Mouse (Mus musculus) heart, postnatal 0 days (tissue): ENCODE data around the gene Plg. TPM values are rescaled to one million over a fixed set of nuclear protein-coding genes. Genes with fewer than 3 reads are reported as not detected.

Experiments used
- ATAC-seq: fragments of 200-750 bp; cut with Nextera tagmentation; 2 replicates; pipeline ENCODE4 v1.8.0; 2017; ENCODE audit warnings: low read depth, moderate number of reproducible peaks, moderate library complexity; ENCODE audit not compliant: insufficient read depth
- DNase-seq: peaks from one replicate; pipeline ENCODE4 v3.0.0-alpha.2; 2016; ENCODE audit warnings: low spot score
- H3K27ac ChIP-seq: fragments of 300-500 bp; sonication (generic); 2 replicates; pipeline ENCODE4 v1.5.1; 2014; ENCODE audit warnings: low read depth, mild to moderate bottlenecking
- H3K27me3 ChIP-seq: fragments of 300-500 bp; sonication (generic); 2 replicates; pipeline ENCODE4 v1.6.1; 2014; ENCODE audit warnings: low read length, mixed read lengths; ENCODE audit not compliant: control insufficient read depth, insufficient read depth
- H3K36me3 ChIP-seq: fragments of 300-500 bp; sonication (generic); replicated peaks from 2 replicates; pipeline ENCODE4 v1.6.1; 2014; ENCODE audit warnings: low read length, mixed read lengths; ENCODE audit not compliant: control insufficient read depth, insufficient read depth
- H3K4me1 ChIP-seq: fragments of 300-500 bp; sonication (generic); 2 replicates; pipeline ENCODE4 v1.6.1; 2014; ENCODE audit warnings: antibody characterized with exemption; ENCODE audit not compliant: control insufficient read depth, insufficient read depth
- H3K4me2 ChIP-seq: fragments of 300-500 bp; sonication (generic); 2 replicates; pipeline ENCODE4 v1.6.1; 2014; ENCODE audit warnings: low read depth, mild to moderate bottlenecking, low read length, moderate library complexity
- H3K4me3 ChIP-seq: fragments of 300-500 bp; sonication (generic); 2 replicates; pipeline ENCODE4 v1.5.1; 2014; ENCODE audit warnings: low read depth, low read length
- H3K9ac ChIP-seq: fragments of 300-500 bp; sonication (generic); replicated peaks from 2 replicates; pipeline ENCODE4 v1.6.1; 2014; ENCODE audit warnings: low read depth, low read length, mixed read lengths
- H3K9me3 ChIP-seq: fragments of 300-500 bp; sonication (generic); replicated peaks from 2 replicates; pipeline ENCODE4 v1.6.1; 2016; ENCODE audit warnings: low read length; ENCODE audit not compliant: control insufficient read depth
- CTCF ChIP-seq: IDR thresholded peaks from 2 replicates; pipeline ENCODE4 v1.5.1; 2016; ENCODE audit warnings: antibody characterized with exemption, control low read depth, low read depth
- EP300 ChIP-seq: IDR thresholded peaks from 2 replicates; pipeline ENCODE4 v1.6.1; 2016; ENCODE audit warnings: antibody characterized with exemption, low read depth
- WGBS: fragments of 180-500 bp; shearing (Covaris S2); extraction: QIAGEN DNeasy Blood & Tissue Kit; methylation state at CpG from one replicate; pipeline ENCODE4 v1.1.7; 2014; 5-methylcytosine and 5-hydroxymethylcytosine counted together
- polyA plus RNA-seq: library from polyadenylated mRNA; unstranded; fragments of >200 nt; fragmentation: Nextera tagmentation; extraction: Ambion mirVana; gene quantifications from 2 replicates; pipeline ENCODE4 v1.2.1, GENCODE M21; 2015
- total RNA-seq: library from RNA; depleted of rRNA; stranded (reverse); fragments of >200 nt; gene quantifications from 2 replicates; pipeline ENCODE4 v1.2.3, GENCODE M21; 2014; ENCODE audit warnings: low replicate concordance

Plg gene
- total and polyA plus RNA-seq, 2 experiments from 2014 or later = 0.38 TPM; not detected in 1

- H3K9me3 ChIP-seq = no peaks in the 10 kb centered on the region
- H3K4me2 ChIP-seq = no peak overlapping the region
- no peak overlapping the region for H3K9ac ChIP-seq
- 83% methylated on average over 1 of the region's 1 CpGs for WGBS
- H3K27ac ChIP-seq = no peak overlapping the region
- DNase-seq (no peak), ATAC-seq (no peak)
- H3K4me1 ChIP-seq = no peaks in the 10 kb centered on the region
- no peak overlapping the region for H3K4me3 ChIP-seq
- no peaks in the 10 kb centered on the region for H3K36me3 ChIP-seq
- no peak for TF ChIP-seq CTCF
- no peak for TF ChIP-seq EP300
- H3K27me3 ChIP-seq = no peaks in the 10 kb centered on the region
These were observed 30.9 kb upstream of the Plg start for GRCm38 (mm10) chr17:12347462-12347861.

- 85% methylated on average over 6 of the region's 6 CpGs for WGBS
- no peak for DNase-seq
- Histone ChIP-seq H3K4me2 (no peak overlapping the region), H3K4me1 (no peaks in the 10 kb centered on the region), H3K27me3 (no peaks in the 10 kb centered on the region), H3K27ac (no peak overlapping the region), H3K36me3 (no peaks in the 10 kb centered on the region), H3K4me3 (no peak overlapping the region), H3K9me3 (no peaks in the 10 kb centered on the region), H3K9ac (no peak overlapping the region)
- TF ChIP-seq CTCF = no peak
- no peak for TF ChIP-seq EP300
- ATAC-seq = no peak
These were observed 26.8 kb upstream of the Plg start for GRCm38 (mm10) chr17:12351564-12351963.

DNA sequence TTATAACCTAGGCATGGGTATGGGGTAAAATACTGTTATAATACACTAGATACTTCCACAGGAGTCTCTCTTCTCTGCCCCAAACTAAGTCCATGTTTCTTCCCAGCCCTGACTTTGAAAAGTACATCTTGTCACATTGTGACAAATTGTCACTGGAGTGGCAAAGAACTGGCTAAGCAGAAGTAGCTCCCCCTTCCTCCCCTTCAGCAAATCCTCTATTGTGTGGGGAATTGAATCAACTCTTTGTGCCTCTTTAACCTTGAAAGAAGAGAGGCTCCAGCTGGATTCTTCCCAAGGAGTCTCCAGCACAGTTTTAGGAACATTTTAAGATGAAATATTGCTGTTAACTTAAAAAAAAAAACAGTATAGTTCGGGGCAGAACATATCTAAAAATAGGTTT, 25.6 kb upstream of the Plg start:
- Histone ChIP-seq H3K4me3 (no peak overlapping the region), H3K36me3 (no peaks in the 10 kb centered on the region), H3K27ac (no peak overlapping the region), H3K9me3 (no peaks in the 10 kb centered on the region), H3K4me2 (no peak overlapping the region), H3K4me1 (no peaks in the 10 kb centered on the region), H3K27me3 (no peaks in the 10 kb centered on the region), H3K9ac (no peak overlapping the region)
- WGBS = 39% methylated on average over 1 of the region's 1 CpGs
- no peak for TF ChIP-seq EP300
- TF ChIP-seq CTCF = no peak
- no peak for DNase-seq
- ATAC-seq = no peak

DNA sequence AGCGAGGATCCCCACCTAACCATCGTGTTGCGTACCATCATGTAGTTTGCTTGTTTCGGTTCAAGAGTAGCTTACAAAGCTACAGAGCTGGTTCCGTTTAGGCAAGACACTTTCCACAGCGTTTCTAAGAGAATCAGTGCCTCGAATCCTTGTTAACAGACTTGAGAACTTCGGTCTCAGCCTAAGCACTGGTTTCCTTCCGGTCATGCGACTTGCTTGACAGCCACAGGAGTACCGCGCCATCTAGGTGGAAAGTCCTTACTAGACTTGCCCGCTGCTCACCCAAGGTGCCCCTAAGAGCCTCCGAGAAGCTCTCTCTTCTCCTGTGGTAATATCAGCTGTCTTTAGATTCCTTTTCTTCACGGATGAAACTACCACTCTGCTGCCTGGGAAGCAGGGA, 18.5 kb upstream of the Plg start:
- TF ChIP-seq CTCF (no peak), EP300 (no peak)

DNA sequence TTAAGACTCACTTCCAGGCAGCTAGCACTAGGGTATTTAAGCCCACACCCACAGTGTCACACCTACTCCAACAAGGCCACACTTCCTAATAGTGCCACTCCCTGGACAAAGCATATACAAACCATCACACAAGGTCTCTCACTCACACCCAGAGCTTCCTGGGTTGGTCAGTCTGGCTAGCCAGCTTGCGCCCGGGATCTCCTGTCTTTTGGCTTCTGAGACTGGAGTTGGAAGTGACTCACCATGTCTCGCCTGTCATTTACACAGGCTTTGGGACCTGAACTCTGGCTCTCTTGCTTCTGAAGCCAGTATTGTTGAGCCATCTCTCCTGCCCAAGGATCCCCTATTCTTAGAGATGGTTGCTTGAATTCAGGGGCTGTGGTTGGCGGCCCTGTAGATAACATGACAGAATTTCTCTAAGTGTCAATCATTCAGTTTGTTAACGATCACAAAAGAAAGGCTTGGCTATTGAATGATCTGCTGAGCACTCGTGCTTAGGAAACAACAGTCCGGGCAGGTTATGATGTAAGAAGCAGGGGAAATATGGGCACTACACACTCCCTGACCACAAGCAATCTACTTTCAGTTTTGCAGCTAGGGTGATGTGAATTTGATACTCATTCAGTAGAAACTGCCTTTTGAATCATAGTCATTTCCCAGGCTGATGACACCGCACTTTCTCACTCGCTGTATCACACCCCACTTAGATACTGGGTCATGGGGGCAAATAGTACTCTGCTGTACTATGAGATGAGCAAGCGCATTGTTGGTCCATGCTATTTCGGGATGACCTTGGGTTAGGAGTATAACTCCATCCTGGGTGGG, 14.6 kb upstream of the Plg start:
- Histone ChIP-seq H3K27ac (no peak overlapping the region), H3K9ac (no peak overlapping the region), H3K4me2 (no peak overlapping the region), H3K27me3 (no peaks in the 10 kb centered on the region), H3K36me3 (no peaks in the 10 kb centered on the region), H3K4me1 (peaks cover 5% of the 10 kb centered on the region; the same call in 1 of the 2 replicates), H3K9me3 (no peaks in the 10 kb centered on the region), H3K4me3 (no peak overlapping the region)
- DNase-seq (peak; percentile 36), ATAC-seq (peak; percentile 49)
- WGBS = 67% methylated on average over 11 of the region's 11 CpGs
- no peak for TF ChIP-seq CTCF
- TF ChIP-seq EP300 = no peak

More for the DNA sequence above, 18.5 kb upstream of the Plg start:
- Histone ChIP-seq H3K27me3 (no peaks in the 10 kb centered on the region), H3K4me3 (no peak overlapping the region), H3K36me3 (no peaks in the 10 kb centered on the region), H3K9me3 (no peaks in the 10 kb centered on the region), H3K4me1 (peaks cover 5% of the 10 kb centered on the region; the same call in 1 of the 2 replicates), H3K9ac (no peak overlapping the region), H3K4me2 (no peak overlapping the region), H3K27ac (no peak overlapping the region)
- 84% methylated on average over 15 of the region's 15 CpGs for WGBS
- DNase-seq = no peak
- ATAC-seq = no peak

GRCm38 (mm10) chr17:12364426-12364735, 14.0 kb upstream of the Plg start:
- 55% methylated on average over 8 of the region's 8 CpGs for WGBS
- Histone ChIP-seq H3K4me1 (peaks cover 5% of the 10 kb centered on the region; the same call in 1 of the 2 replicates), H3K9me3 (no peaks in the 10 kb centered on the region), H3K9ac (no peak overlapping the region), H3K27me3 (no peaks in the 10 kb centered on the region), H3K4me3 (no peak overlapping the region), H3K27ac (no peak overlapping the region), H3K4me2 (no peak overlapping the region), H3K36me3 (no peaks in the 10 kb centered on the region)
- no peak for TF ChIP-seq CTCF
- TF ChIP-seq EP300 = no peak
- no peak for ATAC-seq
- DNase-seq = no peak
